Mouse (Mus musculus) liver, embryonic 11.5 days (tissue): ENCODE data around the gene Rhpn2. TPM values are rescaled to one million over a fixed set of nuclear protein-coding genes. Genes with fewer than 3 reads are reported as not detected.
"Not testable (repeated sequence)": the region's sequence is repeated elsewhere in the genome, so short reads cannot be mapped to it uniquely, and the experiment has no call there.

Experiments
- ATAC-seq: fragments of 200-750 bp; cut with Nextera tagmentation; replicated peaks from 2 replicates; pipeline ENCODE4 v1.8.0; 2017; ENCODE audit warnings: moderate number of reproducible peaks, mild to moderate bottlenecking, moderate TSS enrichment, moderate library complexity; ENCODE audit not compliant: low FRiP score
- DNase-seq: peaks from one replicate; pipeline ENCODE4 v3.0.0-alpha.2; 2017; ENCODE audit warnings: low spot score
- H3K27ac ChIP-seq: fragments of 300-500 bp; sonication (generic); 2 replicates; pipeline ENCODE4 v1.5.1; 2014; ENCODE audit warnings: mild to moderate bottlenecking, low read depth, low read length, control low read depth
- H3K27me3 ChIP-seq: fragments of 300-500 bp; sonication (generic); replicated peaks from 2 replicates; pipeline ENCODE4 v1.6.1; 2014; ENCODE audit warnings: low read length, mixed read lengths; ENCODE audit not compliant: control insufficient read depth, insufficient read depth
- H3K36me3 ChIP-seq: fragments of 300-500 bp; sonication (generic); 2 replicates; pipeline ENCODE4 v1.6.1; 2014; ENCODE audit warnings: mild to moderate bottlenecking, low read length, moderate library complexity, mixed read lengths; ENCODE audit not compliant: control insufficient read depth, insufficient read depth
- H3K4me1 ChIP-seq: fragments of 300-500 bp; sonication (generic); replicated peaks from 2 replicates; pipeline ENCODE4 v1.6.1; 2014; ENCODE audit warnings: low read length, mixed read lengths; ENCODE audit not compliant: control insufficient read depth, insufficient read depth
- H3K4me2 ChIP-seq: fragments of 300-500 bp; sonication (generic); 2 replicates; pipeline ENCODE4 v1.6.1; 2014; ENCODE audit warnings: mild to moderate bottlenecking, control low read depth, moderate library complexity
- H3K4me3 ChIP-seq: fragments of 300-500 bp; sonication (generic); 2 replicates; pipeline ENCODE4 v1.5.1; 2014; ENCODE audit warnings: low read depth, low read length, control low read depth
- H3K9ac ChIP-seq: fragments of 300-500 bp; sonication (generic); 2 replicates; pipeline ENCODE4 v1.6.1; 2014; ENCODE audit warnings: low read depth, low read length, control low read depth
- H3K9me3 ChIP-seq: fragments of 300-500 bp; sonication (generic); 2 replicates; pipeline ENCODE4 v1.6.1; 2016; ENCODE audit warnings: low read length, inconsistent platforms, mixed read lengths; ENCODE audit not compliant: control insufficient read depth
- WGBS: fragments of 180-500 bp; shearing (Covaris S2); extraction: QIAGEN DNeasy Blood & Tissue Kit; methylation state at CpG from one replicate; pipeline ENCODE4 v1.1.7; 2014; 5-methylcytosine and 5-hydroxymethylcytosine counted together
- polyA plus RNA-seq: library from polyadenylated mRNA; unstranded; fragments of >200 nt; fragmentation: Nextera tagmentation; extraction: Ambion mirVana; gene quantifications from 2 replicates; pipeline ENCODE4 v1.2.1, GENCODE M21; 2014

Rhpn2 gene
- polyA plus RNA-seq, 1 experiment from 2014 or later: 6.1 TPM

DNA sequence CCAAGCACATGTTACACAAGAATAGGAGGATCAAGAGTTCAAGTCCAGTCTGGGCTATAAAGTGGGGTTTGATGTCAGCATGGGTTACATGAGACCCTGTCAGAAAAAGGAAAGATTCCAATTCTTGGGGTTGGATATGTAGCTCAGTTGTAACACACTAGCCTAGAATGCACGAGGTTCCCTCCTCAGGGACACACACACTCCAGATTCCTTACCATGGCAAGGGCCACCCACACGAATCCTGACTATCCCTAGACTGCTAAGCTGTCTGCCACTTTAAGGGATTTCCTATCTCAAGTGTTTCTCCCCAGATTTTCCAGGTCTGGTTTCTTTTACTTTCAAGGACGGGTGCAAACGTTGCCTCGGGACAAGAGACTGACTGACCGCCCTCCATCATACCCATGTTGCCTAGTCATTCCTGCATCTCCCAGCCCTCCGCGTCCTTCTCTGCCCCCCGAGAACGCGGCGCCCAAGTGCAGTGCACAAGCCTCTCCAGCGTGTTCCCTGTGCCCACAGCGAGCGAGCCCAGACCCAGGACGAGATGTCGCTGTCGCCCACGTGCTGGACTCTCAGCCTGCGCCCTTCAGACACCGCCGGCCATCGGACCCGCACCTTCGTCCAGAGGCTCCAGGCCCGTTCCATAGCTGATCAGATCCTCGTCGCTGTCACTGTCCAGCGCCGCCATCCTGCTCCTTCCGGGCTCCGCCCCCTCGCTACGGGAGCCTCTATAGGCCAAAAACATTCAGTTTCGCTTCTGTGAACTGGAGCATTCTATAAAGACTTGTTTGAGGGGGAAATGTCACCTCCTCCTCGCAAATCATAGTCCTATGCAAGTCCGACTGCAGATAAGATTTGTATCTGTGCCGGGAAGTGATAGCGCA is 16.0 kb upstream of the Rhpn2 start, which contains the start of gene Gpatch1:
Gene Gpatch1, minus strand, starts transcription at position 712 of the 881 bp plus-strand sequence.
- DNase-seq (peak; percentile 89), ATAC-seq (peak; percentile 85)
- peak within 1 kb of the TSS; percentile 93 for H3K4me3 ChIP-seq
- H3K9me3 ChIP-seq: no peaks in the 10 kb centered on the region
- H3K27me3 ChIP-seq: no peaks in the 10 kb centered on the region
- H3K4me1 ChIP-seq: peaks cover 8% of the 10 kb centered on the region
- H3K27ac ChIP-seq: peak within 1 kb of the TSS; percentile 32; the same call in 1 of the 2 replicates
- H3K4me2 ChIP-seq: peak within 1 kb of the TSS; percentile 93
- H3K36me3 ChIP-seq: no peaks in the 10 kb centered on the region
- H3K9ac ChIP-seq: peak within 1 kb of the TSS; percentile 80
- 1% methylated on average over 39 of the region's 39 CpGs for WGBS

DNA sequence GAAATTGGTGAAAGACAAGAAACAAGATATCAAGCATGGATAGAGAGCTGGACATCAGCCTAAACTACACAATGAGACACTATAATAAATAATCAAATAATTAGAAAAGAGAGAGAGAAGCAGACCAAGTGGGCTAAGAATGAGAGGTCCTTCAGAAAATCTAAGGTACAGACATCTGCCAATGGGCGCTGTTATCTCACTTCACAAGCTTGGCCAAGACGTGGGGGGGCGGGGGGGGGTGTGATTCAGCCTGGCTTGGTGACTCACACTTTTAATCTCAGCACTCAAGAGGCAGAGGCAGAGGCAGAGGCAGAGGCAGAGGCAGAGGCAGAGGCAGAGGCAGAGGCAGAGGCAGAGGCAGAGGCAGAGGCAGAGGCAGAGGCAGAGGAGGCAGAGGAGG is 14.7 kb upstream of the Rhpn2 start:
- H3K27ac ChIP-seq, H3K4me1 ChIP-seq, H3K9ac ChIP-seq, H3K36me3 ChIP-seq, ATAC-seq, H3K27me3 ChIP-seq, H3K9me3 ChIP-seq, H3K4me2 ChIP-seq, H3K4me3 ChIP-seq, DNase-seq: not testable (repeated sequence)
- WGBS: 58% methylated on average over 3 of the region's 3 CpGs

DNA sequence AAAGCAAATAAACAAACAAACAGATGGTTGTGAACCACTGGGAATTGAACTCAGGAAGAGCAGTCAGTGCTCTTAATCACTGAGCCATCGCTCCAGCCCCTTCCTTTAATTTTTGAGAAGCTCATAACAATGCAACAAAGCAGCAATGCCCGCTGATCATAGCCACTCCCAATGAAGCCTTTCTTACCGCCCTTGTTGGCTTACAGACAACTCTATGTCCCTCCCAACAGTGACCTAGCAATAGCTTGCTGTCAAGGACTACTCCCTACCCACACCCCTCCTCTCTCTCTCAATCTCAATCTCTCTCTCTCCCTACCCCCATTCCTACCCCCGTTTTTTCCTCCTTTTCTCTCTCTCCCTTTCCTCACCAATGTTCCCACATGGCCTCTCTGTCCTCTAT is 14.2 kb upstream of the Rhpn2 start:
- no peak for ATAC-seq
- WGBS: 84% methylated on average over 4 of the region's 4 CpGs
- peaks cover 8% of the 10 kb centered on the region for H3K4me1 ChIP-seq

DNA sequence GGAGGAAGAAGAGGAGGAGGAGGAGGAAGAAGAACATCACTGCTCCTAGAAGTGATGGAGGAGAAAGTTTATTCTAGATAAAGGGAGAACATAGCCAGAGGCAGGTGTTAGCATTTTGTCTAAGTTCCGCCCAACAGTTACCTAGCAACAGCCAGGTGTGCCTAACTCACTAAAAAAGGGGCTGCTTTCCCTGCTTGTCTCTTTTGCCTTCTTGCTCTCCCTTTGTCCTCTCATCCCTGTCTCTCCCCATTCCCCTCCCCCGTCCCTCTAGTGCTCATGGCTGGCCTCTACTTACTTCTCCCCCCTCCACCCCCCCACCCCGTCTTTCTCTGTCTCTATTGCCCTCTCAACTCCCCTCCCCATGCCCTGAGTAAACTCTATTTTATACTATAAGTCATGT is 11.8 kb upstream of the Rhpn2 start:
- WGBS: 49% methylated on average over 3 of the region's 3 CpGs

More for the DNA sequence above, 14.2 kb upstream of the Rhpn2 start:
- no peak overlapping the region for H3K9ac ChIP-seq
- no peaks in the 10 kb centered on the region for H3K27me3 ChIP-seq
- H3K9me3 ChIP-seq: no peaks in the 10 kb centered on the region
- no peak overlapping the region for H3K27ac ChIP-seq
- no peak overlapping the region for H3K4me2 ChIP-seq
- no peak overlapping the region for H3K4me3 ChIP-seq
- DNase-seq: no peak
- H3K36me3 ChIP-seq: no peaks in the 10 kb centered on the region

DNA sequence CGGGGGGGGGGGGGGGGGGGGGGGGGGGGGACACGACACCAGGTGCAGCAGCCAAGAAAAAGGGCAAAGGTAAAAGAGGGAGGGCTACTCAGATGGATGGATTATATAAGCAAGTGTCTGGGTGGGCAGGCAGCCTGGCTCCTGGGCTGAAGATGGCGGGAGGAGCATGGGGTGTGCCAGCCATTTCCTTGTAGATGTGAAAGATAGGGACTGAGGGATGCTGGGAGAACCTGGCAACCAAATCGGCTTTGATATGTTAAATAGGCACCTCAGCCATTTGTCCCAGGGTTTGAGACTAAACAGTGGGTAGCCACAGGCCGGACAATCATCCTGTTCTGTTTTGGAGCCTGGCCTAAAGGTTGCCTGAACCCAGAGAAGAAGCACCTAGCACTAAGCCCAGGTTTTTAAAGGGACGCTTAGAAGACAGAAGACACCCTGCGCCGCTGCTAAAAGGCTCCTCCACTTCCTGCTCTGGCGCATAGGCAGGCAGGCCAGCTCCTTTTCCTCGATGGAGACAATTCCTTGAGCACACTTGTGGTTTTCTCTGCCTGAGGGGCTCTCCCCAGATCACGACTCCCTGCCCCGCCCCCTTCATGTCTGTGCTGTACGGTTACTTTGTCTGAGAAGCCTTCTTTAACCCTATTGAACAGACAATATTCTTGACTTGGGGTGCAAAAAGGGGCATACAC is 11.1 kb upstream of the Rhpn2 start:
- H3K36me3 ChIP-seq: no peaks in the 10 kb centered on the region
- 12% methylated on average over 11 of the region's 13 CpGs for WGBS
- H3K9me3 ChIP-seq: no peaks in the 10 kb centered on the region
- H3K27me3 ChIP-seq: no peaks in the 10 kb centered on the region
- peaks cover 2% of the 10 kb centered on the region; the same call in 1 of the 2 replicates for H3K4me1 ChIP-seq
- H3K27ac ChIP-seq: no peak overlapping the region
- DNase-seq (no peak), ATAC-seq (no peak)
- no peak overlapping the region; the same call in 1 of the 2 replicates for H3K4me2 ChIP-seq
- H3K4me3 ChIP-seq: no peak overlapping the region
- no peak overlapping the region for H3K9ac ChIP-seq

More for the DNA sequence above, 11.8 kb upstream of the Rhpn2 start:
- DNase-seq (no peak), ATAC-seq (no peak)
- no peak overlapping the region for H3K4me2 ChIP-seq
- H3K4me3 ChIP-seq: no peak overlapping the region
- no peak overlapping the region for H3K27ac ChIP-seq
- no peak overlapping the region for H3K9ac ChIP-seq
- no peaks in the 10 kb centered on the region for H3K9me3 ChIP-seq
- no peaks in the 10 kb centered on the region for H3K27me3 ChIP-seq
- H3K4me1 ChIP-seq: peaks cover 6% of the 10 kb centered on the region
- no peaks in the 10 kb centered on the region for H3K36me3 ChIP-seq

DNA sequence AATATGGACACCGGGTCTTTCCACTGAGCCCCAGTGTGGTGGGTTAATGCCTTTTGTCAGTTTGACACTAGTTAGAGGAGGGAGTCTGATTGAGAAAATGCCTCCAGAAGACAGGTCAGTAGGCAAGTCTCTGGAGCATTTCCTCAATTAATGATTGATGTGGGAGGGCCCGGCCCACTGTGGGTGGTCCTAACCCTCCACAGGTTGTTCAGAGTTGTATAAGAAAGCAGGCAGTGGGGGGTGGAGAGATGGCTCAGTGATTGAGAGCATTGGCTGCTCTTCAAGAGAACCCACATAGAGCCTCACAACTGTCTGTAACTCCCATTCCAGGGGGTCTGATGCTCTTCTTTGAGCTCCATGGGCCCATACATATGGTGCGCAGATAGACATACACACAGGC is 2.4 kb upstream of the Rhpn2 start:
- Histone ChIP-seq H3K4me2 (no peak overlapping the region), H3K27me3 (peaks cover 29% of the 10 kb centered on the region), H3K9ac (no peak overlapping the region), H3K27ac (no peak overlapping the region), H3K4me1 (0 out of 2 replicates have a peak, but pooled peaks cover 4% of the 10 kb centered on the region), H3K9me3 (no peaks in the 10 kb centered on the region), H3K36me3 (no peaks in the 10 kb centered on the region), H3K4me3 (no peak overlapping the region)
- WGBS: 68% methylated on average over 3 of the region's 3 CpGs
- DNase-seq: no peak
- no peak for ATAC-seq

DNA sequence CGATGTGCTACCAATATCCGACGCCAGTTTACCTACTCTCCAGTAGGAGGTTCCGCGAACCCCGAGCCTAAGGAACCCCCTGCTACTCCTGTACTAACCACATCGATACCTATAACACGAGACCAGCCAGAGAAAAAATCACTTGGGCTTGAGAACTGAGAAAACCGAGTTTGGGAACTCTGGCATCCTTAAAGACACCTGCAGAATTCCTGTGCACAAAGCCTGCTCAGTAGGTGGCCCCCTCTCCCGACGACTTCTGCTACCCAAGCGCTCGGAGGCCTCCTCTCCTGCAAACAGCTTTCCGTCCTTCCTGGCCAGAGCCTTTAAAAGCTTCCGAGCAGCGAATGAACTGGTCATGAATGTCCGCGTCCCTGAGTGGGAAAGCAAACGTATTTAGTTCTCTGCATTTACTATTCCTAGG is 729 bp upstream of the Rhpn2 start:
- 0 out of 2 replicates have a peak, but pooled peaks cover 4% of the 10 kb centered on the region for H3K4me1 ChIP-seq
- ATAC-seq: no peak
- no peak for DNase-seq
- H3K27me3 ChIP-seq: peaks cover 33% of the 10 kb centered on the region
- H3K9ac ChIP-seq: 0 out of 2 replicates have a peak overlapping the region, but pooled peaks have one; percentile 1
- H3K4me2 ChIP-seq: peak overlapping the region; percentile 73
- WGBS: under 1% methylated on average over 19 of the region's 19 CpGs
- H3K4me3 ChIP-seq: peak overlapping the region; percentile 68
- H3K27ac ChIP-seq: no peak overlapping the region
- H3K9me3 ChIP-seq: no peaks in the 10 kb centered on the region
- H3K36me3 ChIP-seq: no peaks in the 10 kb centered on the region

DNA sequence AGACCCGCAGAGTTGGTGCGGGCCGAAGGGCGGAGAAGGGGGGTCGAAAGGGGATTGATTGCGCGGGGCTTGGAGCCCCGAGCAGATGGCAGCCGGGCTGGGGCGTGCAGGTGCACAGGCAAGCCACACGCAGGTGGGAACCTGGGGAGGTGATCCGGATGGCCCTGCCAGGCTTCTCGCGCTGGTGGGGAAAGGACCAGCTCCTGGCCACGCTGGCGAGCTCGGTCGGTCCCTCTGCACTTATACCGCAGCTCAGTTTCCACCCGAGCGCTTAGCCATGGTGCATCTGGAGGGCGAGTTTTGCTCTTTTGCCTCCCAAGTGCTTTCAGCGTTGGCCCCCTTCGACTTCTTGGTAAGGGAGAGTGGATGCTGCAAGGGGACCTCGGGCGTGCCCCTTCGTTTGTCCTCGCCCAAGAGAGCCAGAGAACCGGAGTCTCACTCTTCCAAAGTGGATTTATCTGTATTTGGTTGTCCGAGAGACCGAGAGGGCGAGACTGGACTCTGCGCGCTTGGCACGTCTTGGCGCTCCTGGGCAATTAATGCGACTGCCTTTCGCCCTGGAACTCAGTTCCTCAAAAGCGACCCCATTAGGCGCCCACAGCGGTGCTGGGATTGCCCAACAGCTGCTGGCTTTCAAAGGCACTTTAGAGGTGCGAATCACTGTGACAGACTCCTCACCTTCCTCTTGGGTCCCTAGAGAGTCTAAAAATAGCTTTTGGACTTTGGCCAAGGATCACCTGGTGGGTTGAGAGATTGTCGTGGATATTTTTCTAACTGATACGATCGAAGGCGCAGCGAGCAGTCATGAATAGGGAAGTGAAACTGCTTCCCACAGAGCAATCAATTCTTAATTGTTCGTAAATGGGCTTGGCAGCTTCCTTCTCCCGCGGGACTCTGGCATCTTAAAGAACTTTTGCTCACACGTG is 820 bp downstream of the Rhpn2 start:
- peak overlapping the region; percentile 29; the same call in 1 of the 2 replicates for H3K27ac ChIP-seq
- peaks cover 33% of the 10 kb centered on the region for H3K27me3 ChIP-seq
- peak overlapping the region; percentile 100 for H3K4me2 ChIP-seq
- peak; percentile 56 for DNase-seq
- no peak for ATAC-seq
- peak overlapping the region; percentile 69 for H3K9ac ChIP-seq
- H3K4me3 ChIP-seq: peak overlapping the region; percentile 68
- no peaks in the 10 kb centered on the region for H3K9me3 ChIP-seq
- under 1% methylated on average over 51 of the region's 51 CpGs for WGBS
- no peaks in the 10 kb centered on the region for H3K36me3 ChIP-seq
- 0 out of 2 replicates have a peak, but pooled peaks cover 4% of the 10 kb centered on the region for H3K4me1 ChIP-seq
